Mouse (Mus musculus): Measurements from ENCODE around the gene Ifi47.

GRCm38 (mm10) chr11:49080636-49081035, 4.2 kb downstream of the Ifi47 start:
- TF ChIP-seq CTCF (IDR thresholded peaks at IDR 0.05; ENCODE audit: low read depth): no peak
- no peak for TF ChIP-seq EP300 (optimal IDR thresholded peaks at IDR 0.05)
